Mouse (Mus musculus): Measurements from ENCODE around the gene Ogfr. TPM values are rescaled to one million over a fixed set of nuclear protein-coding genes. Genes with fewer than 3 reads are reported as not detected.

Ogfr gene
- polyA plus RNA-seq (2015; fragmentation: Nextera tagmentation; extraction: Ambion mirVana): 21.1 and 22.5 TPM in 2 replicates

DNA sequence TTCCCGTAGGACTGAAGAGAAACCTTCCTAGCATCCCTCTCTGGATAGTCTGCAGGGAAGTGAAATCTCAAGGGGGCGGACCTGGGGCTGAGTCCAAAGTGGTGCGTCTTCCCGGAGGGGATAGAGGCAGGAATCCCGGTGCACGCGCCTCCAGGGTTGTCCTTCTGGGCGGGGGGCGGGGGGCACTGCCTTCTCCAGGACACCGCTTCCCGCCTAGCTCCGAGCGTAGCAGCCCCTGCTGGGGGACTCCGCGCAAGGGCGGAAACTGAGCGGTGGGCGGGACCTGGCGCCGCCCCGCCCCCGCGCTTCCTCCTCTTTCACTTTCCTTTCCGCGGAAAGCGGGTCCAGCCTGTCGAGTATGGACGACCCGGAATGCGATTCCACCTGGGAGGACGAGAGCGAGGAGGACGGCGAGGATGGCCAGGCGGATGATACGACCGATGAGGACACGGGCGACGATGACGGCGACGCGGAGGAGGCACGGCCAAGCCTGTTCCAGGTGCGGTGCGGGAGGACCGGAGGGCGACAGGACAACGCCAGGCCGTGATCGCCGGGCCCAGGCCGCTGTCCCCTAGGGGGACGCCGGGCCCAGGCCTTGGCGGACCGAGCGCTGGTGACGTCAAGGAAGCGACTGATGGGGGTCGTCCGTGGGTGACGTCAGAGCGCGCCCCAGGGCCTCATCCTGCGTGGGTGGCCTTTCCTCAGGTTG is at the start of gene Ogfr:
Ogfr (plus strand) TSS at position 123 of the 709 bp plus-strand sequence.
- no peaks in the 10 kb centered on the region for H3K27me3 ChIP-seq (ENCODE audit: control insufficient read depth, insufficient read depth, low read depth, low read length)
- peak; percentile 87 for ATAC-seq (ENCODE audit: low read depth)
- peak within 1 kb of the TSS; percentile 97 for H3K4me3 ChIP-seq (ENCODE audit: low read depth, low read length)
- no peaks in the 10 kb centered on the region for H3K9me3 ChIP-seq (replicated peaks; ENCODE audit: control insufficient read depth, low read length)
- peaks cover 28% of the 10 kb centered on the region for H3K36me3 ChIP-seq (ENCODE audit: control insufficient read depth, insufficient read depth)
- H3K4me1 ChIP-seq (ENCODE audit: control insufficient read depth, low read depth, low read length): peaks cover 5% of the 10 kb centered on the region
- WGBS (ENCODE audit: insufficient replicate concordance): under 1% methylated on average over 63 of the region's 67 CpGs
- H3K9ac ChIP-seq (ENCODE audit: low read depth, low read length): peak within 1 kb of the TSS; percentile 93
- H3K4me2 ChIP-seq (ENCODE audit: low read depth, low read length): peak within 1 kb of the TSS; percentile 63
- H3K27ac ChIP-seq (ENCODE audit: low read length): peak within 1 kb of the TSS; percentile 78

DNA sequence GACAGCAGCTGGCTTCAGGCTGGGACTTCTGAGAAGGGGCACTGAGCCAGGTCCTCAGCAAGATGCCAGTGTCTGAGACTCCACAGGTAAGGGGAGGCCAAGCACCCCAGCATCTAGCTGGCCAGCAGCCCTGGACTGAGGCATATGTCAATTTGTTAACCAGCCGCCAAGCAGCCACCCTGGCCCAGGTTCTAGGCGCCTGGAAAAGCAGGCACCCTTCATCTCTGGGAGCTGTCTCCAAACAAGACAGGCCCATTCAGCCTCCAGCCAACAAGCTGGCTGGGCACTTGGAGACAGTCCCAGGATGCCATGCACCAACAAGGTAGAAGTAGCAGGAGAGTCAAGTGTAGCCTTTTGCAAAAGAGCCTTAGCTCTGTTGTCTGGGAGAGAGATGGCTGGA is 45.4 kb upstream of the Ogfr start:
- no peak overlapping the region for H3K9ac ChIP-seq (ENCODE audit: low read depth, low read length)
- no peak overlapping the region for H3K4me3 ChIP-seq (ENCODE audit: low read depth, low read length)
- H3K4me2 ChIP-seq (ENCODE audit: low read depth, low read length): no peak overlapping the region
- H3K27me3 ChIP-seq (ENCODE audit: control insufficient read depth, insufficient read depth, low read depth, low read length): no peaks in the 10 kb centered on the region
- WGBS (ENCODE audit: insufficient replicate concordance): 61% methylated on average over 2 of the region's 2 CpGs
- H3K4me1 ChIP-seq (ENCODE audit: control insufficient read depth, low read depth, low read length): no peaks in the 10 kb centered on the region
- H3K36me3 ChIP-seq (ENCODE audit: control insufficient read depth, insufficient read depth): no peaks in the 10 kb centered on the region
- ATAC-seq (ENCODE audit: low read depth): no peak
- no peak overlapping the region for H3K27ac ChIP-seq (ENCODE audit: low read length)
- no peaks in the 10 kb centered on the region for H3K9me3 ChIP-seq (replicated peaks; ENCODE audit: control insufficient read depth, low read length)

DNA sequence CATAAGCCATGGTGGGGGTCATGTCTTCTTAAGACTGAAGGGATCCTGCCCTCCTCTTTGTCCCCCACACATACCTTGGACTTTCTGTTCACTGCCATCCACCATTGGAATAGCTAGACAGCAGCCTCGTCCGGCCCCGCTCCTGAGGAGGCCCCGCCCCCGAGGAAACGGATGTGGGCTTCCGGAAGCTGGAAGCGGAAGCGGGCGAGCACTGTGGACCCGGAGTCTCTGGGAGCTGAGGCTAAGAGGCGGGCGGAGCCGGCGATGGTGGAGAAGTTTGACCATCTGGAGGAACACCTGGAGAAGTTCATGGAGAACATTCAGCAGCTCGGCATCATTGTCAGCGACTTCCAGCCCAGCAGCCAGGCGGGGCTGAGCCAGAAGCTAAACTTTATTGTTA is 44.0 kb upstream of the Ogfr start:
- WGBS (ENCODE audit: insufficient replicate concordance): 65% methylated on average over 18 of the region's 18 CpGs
- no peak overlapping the region for H3K4me2 ChIP-seq (ENCODE audit: low read depth, low read length)

GRCm38 (mm10) chr2:180547384-180548106 is 41.5 kb upstream of the Ogfr start:
- no peak for ATAC-seq (ENCODE audit: low read depth)
- 32% methylated on average over 8 of the region's 8 CpGs for WGBS (ENCODE audit: insufficient replicate concordance)
- Histone ChIP-seq H3K4me1 (ENCODE audit: control insufficient read depth, low read depth, low read length) (no peaks in the 10 kb centered on the region), H3K4me2 (ENCODE audit: low read depth, low read length) (no peak overlapping the region), H3K4me3 (ENCODE audit: low read depth, low read length) (no peak overlapping the region), H3K27ac (ENCODE audit: low read length) (no peak overlapping the region), H3K36me3 (ENCODE audit: control insufficient read depth, insufficient read depth) (no peaks in the 10 kb centered on the region), H3K27me3 (ENCODE audit: control insufficient read depth, insufficient read depth, low read depth, low read length) (no peaks in the 10 kb centered on the region), H3K9ac (ENCODE audit: low read depth, low read length) (no peak overlapping the region), H3K9me3 (replicated peaks; ENCODE audit: control insufficient read depth, low read length) (no peaks in the 10 kb centered on the region)

More for the DNA sequence above, 44.0 kb upstream of the Ogfr start:
- H3K9ac ChIP-seq (ENCODE audit: low read depth, low read length): no peak overlapping the region
- no peaks in the 10 kb centered on the region for H3K36me3 ChIP-seq (ENCODE audit: control insufficient read depth, insufficient read depth)
- H3K4me1 ChIP-seq (ENCODE audit: control insufficient read depth, low read depth, low read length): no peaks in the 10 kb centered on the region
- H3K27ac ChIP-seq (ENCODE audit: low read length): no peak overlapping the region
- H3K9me3 ChIP-seq (replicated peaks; ENCODE audit: control insufficient read depth, low read length): no peaks in the 10 kb centered on the region
- no peak overlapping the region for H3K4me3 ChIP-seq (ENCODE audit: low read depth, low read length)
- ATAC-seq (ENCODE audit: low read depth): no peak
- no peaks in the 10 kb centered on the region for H3K27me3 ChIP-seq (ENCODE audit: control insufficient read depth, insufficient read depth, low read depth, low read length)

GRCm38 (mm10) chr2:180552340-180552739 is 36.7 kb upstream of the Ogfr start:
- no peak overlapping the region for H3K9ac ChIP-seq (ENCODE audit: low read depth, low read length)
- no peaks in the 10 kb centered on the region for H3K36me3 ChIP-seq (ENCODE audit: control insufficient read depth, insufficient read depth)
- WGBS (ENCODE audit: insufficient replicate concordance): 69% methylated on average over 3 of the region's 3 CpGs
- ATAC-seq (ENCODE audit: low read depth): no peak
- H3K27ac ChIP-seq (ENCODE audit: low read length): no peak overlapping the region
- H3K4me1 ChIP-seq (ENCODE audit: control insufficient read depth, low read depth, low read length): no peaks in the 10 kb centered on the region
- H3K4me2 ChIP-seq (ENCODE audit: low read depth, low read length): no peak overlapping the region
- H3K27me3 ChIP-seq (ENCODE audit: control insufficient read depth, insufficient read depth, low read depth, low read length): no peaks in the 10 kb centered on the region
- H3K4me3 ChIP-seq (ENCODE audit: low read depth, low read length): no peak overlapping the region
- H3K9me3 ChIP-seq (replicated peaks; ENCODE audit: control insufficient read depth, low read length): no peaks in the 10 kb centered on the region

GRCm38 (mm10) chr2:180555219-180555618 is 33.8 kb upstream of the Ogfr start:
- H3K9me3 ChIP-seq (replicated peaks; ENCODE audit: control insufficient read depth, low read length): no peaks in the 10 kb centered on the region
- no peak overlapping the region for H3K27ac ChIP-seq (ENCODE audit: low read length)
- WGBS (ENCODE audit: insufficient replicate concordance): 43% methylated on average over 3 of the region's 3 CpGs
- H3K4me3 ChIP-seq (ENCODE audit: low read depth, low read length): no peak overlapping the region
- H3K4me2 ChIP-seq (ENCODE audit: low read depth, low read length): no peak overlapping the region
- no peak overlapping the region for H3K9ac ChIP-seq (ENCODE audit: low read depth, low read length)
- no peaks in the 10 kb centered on the region for H3K36me3 ChIP-seq (ENCODE audit: control insufficient read depth, insufficient read depth)
- no peaks in the 10 kb centered on the region for H3K27me3 ChIP-seq (ENCODE audit: control insufficient read depth, insufficient read depth, low read depth, low read length)
- ATAC-seq (ENCODE audit: low read depth): no peak
- H3K4me1 ChIP-seq (ENCODE audit: control insufficient read depth, low read depth, low read length): no peaks in the 10 kb centered on the region

GRCm38 (mm10) chr2:180556470-180556869 is 32.6 kb upstream of the Ogfr start:
- 24% methylated on average over 3 of the region's 3 CpGs for WGBS (ENCODE audit: insufficient replicate concordance)
- no peak overlapping the region for H3K9ac ChIP-seq (ENCODE audit: low read depth, low read length)
- no peak overlapping the region for H3K27ac ChIP-seq (ENCODE audit: low read length)
- no peak overlapping the region for H3K4me3 ChIP-seq (ENCODE audit: low read depth, low read length)
- H3K4me2 ChIP-seq (ENCODE audit: low read depth, low read length): no peak overlapping the region
- no peak for ATAC-seq (ENCODE audit: low read depth)
- H3K4me1 ChIP-seq (ENCODE audit: control insufficient read depth, low read depth, low read length): no peaks in the 10 kb centered on the region
- no peaks in the 10 kb centered on the region for H3K27me3 ChIP-seq (ENCODE audit: control insufficient read depth, insufficient read depth, low read depth, low read length)
- H3K9me3 ChIP-seq (replicated peaks; ENCODE audit: control insufficient read depth, low read length): no peaks in the 10 kb centered on the region
- no peaks in the 10 kb centered on the region for H3K36me3 ChIP-seq (ENCODE audit: control insufficient read depth, insufficient read depth)

DNA sequence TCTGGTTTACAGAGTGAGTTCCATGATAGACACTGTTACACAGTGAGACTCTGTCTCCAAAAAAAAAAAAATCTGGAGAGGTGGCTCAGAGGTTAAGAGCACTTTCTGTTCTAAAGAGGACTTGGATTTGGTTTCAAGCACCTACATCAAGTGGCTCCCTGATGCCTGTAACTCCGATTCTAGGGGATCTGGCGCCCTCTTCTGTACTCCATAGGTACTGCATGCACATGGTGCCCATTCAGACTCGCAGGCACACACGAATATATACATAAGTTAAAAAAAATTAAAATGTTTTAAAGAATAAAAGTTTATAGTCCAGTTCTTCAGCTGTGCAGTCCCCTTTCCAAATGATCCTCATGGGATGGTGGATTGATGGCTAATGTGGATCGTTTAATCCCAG is 28.8 kb upstream of the Ogfr start:
- ATAC-seq (ENCODE audit: low read depth): no peak
- no peaks in the 10 kb centered on the region for H3K27me3 ChIP-seq (ENCODE audit: control insufficient read depth, insufficient read depth, low read depth, low read length)
- H3K9ac ChIP-seq (ENCODE audit: low read depth, low read length): no peak overlapping the region
- H3K4me3 ChIP-seq (ENCODE audit: low read depth, low read length): no peak overlapping the region
- 37% methylated on average over 5 of the region's 5 CpGs for WGBS (ENCODE audit: insufficient replicate concordance)
- H3K27ac ChIP-seq (ENCODE audit: low read length): no peak overlapping the region
- H3K4me1 ChIP-seq (ENCODE audit: control insufficient read depth, low read depth, low read length): no peaks in the 10 kb centered on the region
- no peak overlapping the region for H3K4me2 ChIP-seq (ENCODE audit: low read depth, low read length)
- H3K36me3 ChIP-seq (ENCODE audit: control insufficient read depth, insufficient read depth): no peaks in the 10 kb centered on the region
- no peaks in the 10 kb centered on the region for H3K9me3 ChIP-seq (replicated peaks; ENCODE audit: control insufficient read depth, low read length)

GRCm38 (mm10) chr2:180562146-180562545 is 26.9 kb upstream of the Ogfr start:
- ATAC-seq (ENCODE audit: low read depth): no peak
- Histone ChIP-seq H3K27ac (ENCODE audit: low read length) (no peak overlapping the region), H3K27me3 (ENCODE audit: control insufficient read depth, insufficient read depth, low read depth, low read length) (no peaks in the 10 kb centered on the region), H3K4me1 (ENCODE audit: control insufficient read depth, low read depth, low read length) (no peaks in the 10 kb centered on the region), H3K9ac (ENCODE audit: low read depth, low read length) (no peak overlapping the region), H3K4me3 (ENCODE audit: low read depth, low read length) (no peak overlapping the region), H3K36me3 (ENCODE audit: control insufficient read depth, insufficient read depth) (no peaks in the 10 kb centered on the region), H3K9me3 (replicated peaks; ENCODE audit: control insufficient read depth, low read length) (no peaks in the 10 kb centered on the region), H3K4me2 (ENCODE audit: low read depth, low read length) (no peak overlapping the region)
- WGBS (ENCODE audit: insufficient replicate concordance): 33% methylated on average over 5 of the region's 5 CpGs

Measured in liver, embryonic 16.5 days (tissue).